Mouse (Mus musculus): ENCODE measurements around the gene Cers3. TPM values are rescaled to one million over a fixed set of nuclear protein-coding genes. Genes with fewer than 3 reads are reported as not detected.

Cers3 gene
- total and polyA plus RNA-seq, 3 experiments: 0.01 to 0.11 TPM; not detected in 1

GRCm38 (mm10) chr7:66871940-66872511 is 128.7 kb downstream of the Cers3 start:
- Histone ChIP-seq H3K9me3 (replicated peaks) (peaks cover 10% of the 10 kb centered on the region), H3K4me3 (ENCODE audit: low read depth, low read length) (0 out of 2 replicates have a peak overlapping the region, but pooled peaks have one; percentile 10), H3K4me1 (ENCODE audit: insufficient read depth, low read depth, low read length) (no peaks in the 10 kb centered on the region), H3K36me3 (replicated peaks) (no peaks in the 10 kb centered on the region), H3K27me3 (ENCODE audit: insufficient read depth, low read length) (no peaks in the 10 kb centered on the region)
- TF ChIP-seq CTCF (IDR thresholded peaks at IDR 0.05; ENCODE audit: low read depth, low read length) (no peak), GATA2 (IDR thresholded peaks at IDR 0.05; ENCODE audit: borderline replicate concordance, low read depth, low read length) (no peak), TAL1 (conservative IDR thresholded peaks at IDR 0.05; ENCODE audit: low read depth, low read length) (no peak), GATA1 (IDR thresholded peaks at IDR 0.05; ENCODE audit: borderline replicate concordance, low read length) (no peak), POLR2AphosphoS5 (IDR thresholded peaks at IDR 0.05; ENCODE audit: insufficient replicate concordance, low read depth, low read length) (no peak)
- ATAC-seq (ENCODE audit: extremely low read depth, insufficient number of reproducible peaks, low FRiP score, poor library complexity, severe bottlenecking) (no peak), DNase-seq (ENCODE audit: low spot score) (no peak)

DNA sequence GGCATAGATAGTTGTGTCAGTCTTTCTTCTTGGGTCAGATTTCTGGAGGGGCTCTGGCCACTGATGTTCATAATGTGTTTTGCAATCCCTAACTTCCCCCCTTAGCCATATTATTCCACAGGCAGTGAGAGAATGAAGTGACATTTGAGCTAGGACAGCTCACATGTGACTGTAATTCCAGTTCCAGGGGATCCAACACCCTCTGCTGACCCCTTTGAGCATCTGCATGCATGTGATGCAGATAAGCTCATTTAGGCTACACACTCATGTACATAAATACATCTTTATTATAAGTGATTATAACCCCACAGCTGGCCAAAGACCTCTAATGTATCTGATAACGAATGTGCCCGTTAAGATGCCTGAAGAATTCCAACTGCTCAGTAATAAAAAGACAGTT is 129.9 kb downstream of the Cers3 start:
- no peak for TF ChIP-seq GATA2 (IDR thresholded peaks at IDR 0.05; ENCODE audit: borderline replicate concordance, low read depth, low read length)
- no peak for TF ChIP-seq POLR2AphosphoS5 (IDR thresholded peaks at IDR 0.05; ENCODE audit: insufficient replicate concordance, low read depth, low read length)
- TF ChIP-seq CTCF (IDR thresholded peaks at IDR 0.05; ENCODE audit: low read depth, low read length): no peak
- no peak for TF ChIP-seq GATA1 (IDR thresholded peaks at IDR 0.05; ENCODE audit: borderline replicate concordance, low read length)
- TF ChIP-seq TAL1 (conservative IDR thresholded peaks at IDR 0.05; ENCODE audit: low read depth, low read length): no peak
- H3K36me3 ChIP-seq (replicated peaks): no peaks in the 10 kb centered on the region
- no peaks in the 10 kb centered on the region for H3K4me1 ChIP-seq (ENCODE audit: insufficient read depth, low read depth, low read length)
- DNase-seq (ENCODE audit: low spot score) (no peak), ATAC-seq (ENCODE audit: extremely low read depth, insufficient number of reproducible peaks, low FRiP score, poor library complexity, severe bottlenecking) (no peak)
- H3K27me3 ChIP-seq (ENCODE audit: insufficient read depth, low read length): no peaks in the 10 kb centered on the region
- H3K4me3 ChIP-seq (ENCODE audit: low read depth, low read length): no peak overlapping the region
- H3K9me3 ChIP-seq (replicated peaks): peaks cover 7% of the 10 kb centered on the region

Other genes with a start within 250 kb of the Cers3 start
- 28.2 and 34.5 TPM in 2 replicates for gene Asb7, start 53.9 kb upstream of the Cers3 start, total RNA-seq (2014; fragmentation: Nextera tagmentation)
- 13.1 and 15.6 TPM in 2 replicates for gene Asb7, start 53.9 kb upstream of the Cers3 start, total RNA-seq (2017)
- 35.5 and 36.1 TPM in 2 replicates for gene Asb7, start 53.9 kb upstream of the Cers3 start, polyA plus RNA-seq (2012)
- 21.3 and 23.5 TPM in 2 replicates for gene Lins1, start 53.6 kb upstream of the Cers3 start, total RNA-seq (2014; fragmentation: Nextera tagmentation)
- 10.3 and 12.1 TPM in 2 replicates for gene Lins1, start 53.6 kb upstream of the Cers3 start, total RNA-seq (2017)
- 2.1 and 3.7 TPM in 2 replicates for gene Lins1, start 53.6 kb upstream of the Cers3 start, polyA plus RNA-seq (2012)
- not detected in 2 replicates for gene Adamts17, start 96.2 kb downstream of the Cers3 start, total RNA-seq (2014; fragmentation: Nextera tagmentation)
- under 0.01 and 0.17 TPM in 2 replicates for gene Adamts17, start 96.2 kb downstream of the Cers3 start, total RNA-seq (2017)
- not detected in 2 replicates for gene Adamts17, start 96.2 kb downstream of the Cers3 start, polyA plus RNA-seq (2012)

All from G1E (cell line).